Mouse (Mus musculus): Measurements from ENCODE around the gene Sirpa.

Sirpa gene

DNA sequence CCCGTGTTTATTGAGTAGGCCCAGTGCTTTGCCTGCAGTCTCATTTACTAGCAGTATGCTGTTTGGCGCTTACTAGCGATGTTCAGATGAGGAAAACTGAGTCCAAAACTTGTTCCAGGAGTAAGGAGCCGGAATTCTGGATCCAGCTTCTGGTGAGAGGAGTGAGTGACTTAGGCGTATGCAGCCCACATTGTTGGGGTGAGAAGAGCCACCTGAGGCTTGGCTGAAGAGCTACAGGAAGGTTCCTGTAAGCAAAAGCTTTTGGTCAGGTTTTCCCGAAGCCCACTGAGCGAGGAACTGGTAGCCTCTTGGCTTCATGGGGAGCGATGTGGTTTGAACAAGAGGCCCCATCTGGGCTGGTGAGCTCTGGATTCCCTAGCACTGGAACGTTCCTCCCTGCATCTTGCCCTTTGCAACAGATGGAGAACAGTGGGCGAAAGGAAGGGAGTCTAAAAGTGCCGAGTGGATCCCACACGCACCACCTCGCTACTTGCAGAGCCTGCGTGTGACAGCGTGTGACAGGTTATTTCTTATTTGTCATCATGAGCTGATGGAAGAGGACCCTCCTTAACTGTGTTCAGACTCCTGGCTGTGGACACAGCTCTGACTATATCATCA lies 4.0 kb downstream of the Sirpa start:
- CTCF ChIA-PET, result interaction anchor here in 2 of 4 experiments (0.6 to 1.2 kb wide), 3 partner anchors 9 to 902 kb away, joined by 3 to 4 read pairs (median 4); no protein-coding TSS in a partner anchor
- POLR2A ChIA-PET, result interaction anchor here (0.6 to 4.0 kb wide), 9 partner anchors 9 to 1316 kb away, joined by 3 to 23 read pairs (median 4); no protein-coding TSS in a partner anchor

- CTCF ChIA-PET, result interaction anchor here in 1 of 4 experiments (1.2 kb wide), 1 partner anchor 10 kb away, joined by 4 read pairs; no protein-coding TSS in a partner anchor
These were observed 4.9 kb downstream of the Sirpa start for GRCm38 (mm10) chr2:129597581-129597980.

DNA sequence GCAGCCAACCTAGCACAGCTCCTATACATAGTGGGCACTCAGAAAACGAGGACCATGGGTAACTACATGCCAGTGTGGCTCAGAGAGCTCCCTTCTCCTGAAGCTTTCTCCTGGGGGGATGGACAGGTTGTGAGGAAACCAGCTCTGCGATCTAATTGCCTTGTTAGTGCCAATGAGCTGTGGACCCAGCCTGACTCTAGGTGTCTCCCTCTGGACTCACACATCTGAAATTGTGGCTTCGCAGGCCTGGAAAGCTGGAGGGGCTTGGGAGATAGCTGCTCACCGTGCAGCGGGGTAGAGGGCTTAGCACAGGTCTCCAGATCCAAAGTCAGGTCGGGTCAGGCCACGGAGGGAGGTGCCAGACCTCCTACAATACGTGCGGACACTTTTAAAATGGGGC lies 5.5 kb downstream of the Sirpa start:
- POLR2A ChIA-PET, result interaction anchor here in 3 of 4 experiments (0.6 to 4.0 kb wide), 6 partner anchors 9 to 404 kb away, joined by 3 to 23 read pairs (median 4); no protein-coding TSS in a partner anchor
- CTCF ChIA-PET, result interaction anchor here in 2 of 4 experiments (0.6 kb wide), 2 partner anchors 10 to 85 kb away, joined by 3 to 4 read pairs; no protein-coding TSS in a partner anchor

More at GRCm38 (mm10) chr2:129597581-129597980, 4.9 kb downstream of the Sirpa start:
- POLR2A ChIA-PET, result interaction anchor here in 3 of 4 experiments (0.6 to 4.0 kb wide), 7 partner anchors 9 to 731 kb away, joined by 3 to 23 read pairs (median 4); no protein-coding TSS in a partner anchor

DNA sequence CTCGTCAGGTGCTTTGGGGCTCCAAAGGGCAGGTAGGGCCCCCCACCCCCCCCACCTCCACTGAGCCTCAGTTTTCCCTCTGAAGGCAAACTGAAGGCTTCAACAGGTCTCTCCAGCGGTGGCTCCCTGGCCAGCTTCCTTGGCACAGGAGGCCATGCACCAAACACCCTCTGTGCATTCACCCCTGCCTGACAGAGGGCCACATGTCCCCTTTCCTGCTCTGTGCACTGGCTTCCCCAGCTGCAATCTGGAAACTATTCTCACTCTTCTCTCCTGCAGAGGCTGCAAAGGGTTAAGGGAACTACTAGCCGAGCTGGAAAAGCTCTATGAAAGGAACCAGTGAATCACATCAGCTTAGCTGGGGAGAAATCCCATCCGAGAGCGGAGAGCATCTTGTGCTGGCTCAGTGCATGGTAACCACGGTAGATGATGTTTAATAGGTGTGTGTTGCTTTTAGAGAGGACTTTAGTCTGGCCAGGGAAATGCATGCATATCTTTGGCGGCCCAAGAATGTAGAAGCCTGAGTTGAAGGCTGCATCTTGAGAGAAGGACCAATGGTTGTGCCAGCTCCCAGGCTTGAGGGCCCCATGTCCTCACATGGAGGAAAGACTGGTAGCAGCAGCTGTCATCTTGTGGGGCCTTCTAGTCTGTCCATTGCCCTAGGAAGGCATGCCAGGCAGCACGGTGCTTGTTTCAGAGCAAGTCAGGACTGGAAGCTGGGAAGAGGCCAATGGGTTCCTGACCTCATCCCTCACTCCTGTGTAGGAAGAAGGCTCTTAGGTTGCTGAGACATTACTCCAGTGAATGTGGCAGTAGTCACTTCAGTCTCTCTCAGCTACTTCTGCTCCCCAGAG lies 6.8 kb downstream of the Sirpa start:
- ChIA-PET POLR2A (interaction anchor here in 2 of 4 experiments (1.1 to 4.0 kb wide), 3 partner anchors 12 kb away, joined by 4 to 23 read pairs (median 5); no protein-coding TSS in a partner anchor), CTCF (no interaction called here)

- POLR2A ChIA-PET, result interaction anchor here in 2 of 4 experiments (0.6 to 1.6 kb wide), 3 partner anchors 13 to 18 kb away, joined by 3 to 7 read pairs (median 7); no protein-coding TSS in a partner anchor
- CTCF ChIA-PET, result no interaction called here
These were observed 8.5 kb downstream of the Sirpa start for GRCm38 (mm10) chr2:129601059-129601650.

DNA sequence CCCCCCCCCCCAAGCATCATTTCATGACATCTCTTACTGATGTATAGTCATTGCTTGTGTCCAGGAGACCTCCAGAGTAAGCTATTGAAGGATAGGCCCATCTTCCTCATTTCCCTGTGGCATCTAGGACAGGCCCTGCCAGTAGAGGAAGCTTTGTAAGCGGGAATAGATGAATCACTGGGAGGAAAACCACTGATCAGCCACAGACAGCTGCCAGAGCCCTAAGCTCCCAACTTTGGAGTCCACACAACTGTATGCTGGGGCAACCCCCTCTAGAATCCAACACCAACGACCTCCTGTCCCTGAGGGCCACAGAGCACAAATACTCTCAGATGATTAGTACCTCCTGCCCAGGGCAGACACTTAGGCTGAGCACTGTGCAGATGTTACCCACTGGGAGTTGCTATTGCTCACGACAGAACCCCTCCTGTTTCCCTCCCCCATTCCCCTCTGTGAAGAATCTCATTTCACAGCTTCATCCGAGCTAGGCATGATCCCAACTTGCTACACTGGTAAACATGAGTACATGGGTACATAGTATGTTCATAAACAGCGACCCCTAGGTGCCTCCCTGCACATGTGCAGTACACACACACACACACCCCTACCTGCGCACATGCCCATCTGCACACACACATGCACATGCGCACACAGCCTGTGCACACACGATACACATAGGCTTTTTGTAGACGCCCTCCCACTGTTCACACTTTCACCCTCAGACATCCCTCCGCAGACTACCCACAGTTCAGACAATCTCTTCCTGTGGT lies 9.4 kb downstream of the Sirpa start:
- ChIA-PET CTCF (interaction anchor here in 1 of 4 experiments (0.7 kb wide), 1 partner anchor 15 kb away, joined by 4 read pairs; no protein-coding TSS in a partner anchor), POLR2A (interaction anchor here in 2 of 4 experiments (0.5 to 1.6 kb wide), 4 partner anchors 14 to 356 kb away, joined by 3 to 7 read pairs (median 5); no protein-coding TSS in a partner anchor)

DNA sequence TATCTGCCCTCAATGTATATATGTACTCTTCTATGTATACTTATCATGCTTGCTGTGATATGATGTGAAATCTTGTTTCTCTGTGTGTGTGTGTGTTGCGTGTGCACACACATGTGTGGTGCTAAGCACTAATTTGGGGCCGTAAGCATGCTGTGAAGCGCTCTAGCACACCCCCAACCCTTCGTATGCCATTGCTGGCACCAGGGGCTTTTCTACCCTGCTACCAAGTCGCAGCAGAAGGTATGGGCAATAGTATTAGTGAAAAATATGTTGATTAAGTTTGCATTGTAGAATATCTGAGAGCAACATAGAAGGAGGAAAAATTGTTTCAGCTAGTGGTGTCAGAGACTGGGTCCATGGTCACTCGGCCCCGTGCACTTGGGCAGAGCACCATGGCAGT lies 10.2 kb downstream of the Sirpa start:
- POLR2A ChIA-PET, result interaction anchor here in 1 of 4 experiments (0.9 kb wide), 1 partner anchor 10 kb away, joined by 3 read pairs; the partner anchor contains the start of gene Sirpa
- CTCF ChIA-PET, result interaction anchor here in 1 of 4 experiments (0.7 kb wide), 1 partner anchor 8 kb away, joined by 3 read pairs; no protein-coding TSS in a partner anchor

- CTCF ChIA-PET, result interaction anchor here in 1 of 4 experiments (0.7 kb wide), 1 partner anchor 9 kb away, joined by 3 read pairs; no protein-coding TSS in a partner anchor
- POLR2A ChIA-PET, result interaction anchor here in 3 of 4 experiments (0.5 to 3.6 kb wide), 7 partner anchors 10 to 1159 kb away, joined by 3 to 12 read pairs (median 3); partner anchors contain the start of gene Sirpa (in 2 of the 3)
These were observed 10.9 kb downstream of the Sirpa start for GRCm38 (mm10) chr2:129603536-129603935.

DNA sequence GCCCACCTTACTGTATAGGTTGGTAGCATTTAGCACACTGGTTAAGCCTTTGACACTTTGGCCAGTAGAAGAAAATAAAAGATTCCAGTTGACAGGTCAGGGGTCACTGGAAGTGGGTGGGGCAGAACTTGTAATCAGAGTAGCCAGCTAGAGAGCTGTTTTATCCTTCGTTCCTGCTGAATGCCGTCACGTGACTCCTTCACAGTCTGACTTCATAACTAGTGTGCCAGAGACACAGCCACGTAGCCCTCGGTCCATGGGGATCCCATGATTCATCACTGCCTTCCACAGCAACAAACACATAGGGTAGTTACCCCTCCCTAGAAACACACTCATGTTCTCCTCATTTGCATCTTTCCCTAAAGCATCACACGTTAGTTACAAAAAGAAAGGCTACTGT lies 11.4 kb downstream of the Sirpa start:
- ChIA-PET CTCF (no interaction called here), POLR2A (interaction anchor here in 3 of 4 experiments (0.5 to 3.6 kb wide), 6 partner anchors 10 to 1159 kb away, joined by 3 to 12 read pairs (median 4); partner anchors contain the start of gene Sirpa (in 1 of the 3))

- ChIA-PET POLR2A (interaction anchor here (0.7 to 3.6 kb wide), 9 partner anchors 8 to 737 kb away, joined by 3 to 12 read pairs (median 3); partner anchors contain the start of genes Sirpa (in 1 of the 4) and Snrpb (in 1 of the 4)), CTCF (interaction anchor here in 1 of 4 experiments (0.7 kb wide), 1 partner anchor 527 kb away, joined by 3 read pairs; no protein-coding TSS in a partner anchor)
These were observed 13.2 kb downstream of the Sirpa start for GRCm38 (mm10) chr2:129605816-129606215.

- ChIA-PET POLR2A (interaction anchor here (0.7 to 3.6 kb wide), 9 partner anchors 9 to 737 kb away, joined by 3 to 12 read pairs (median 3); partner anchors contain the start of genes Sirpa (in 1 of the 4) and Snrpb (in 1 of the 4)), CTCF (interaction anchor here in 1 of 4 experiments (0.7 kb wide), 1 partner anchor 527 kb away, joined by 3 read pairs; no protein-coding TSS in a partner anchor)
These were observed 13.6 kb downstream of the Sirpa start for GRCm38 (mm10) chr2:129606269-129606668.

DNA sequence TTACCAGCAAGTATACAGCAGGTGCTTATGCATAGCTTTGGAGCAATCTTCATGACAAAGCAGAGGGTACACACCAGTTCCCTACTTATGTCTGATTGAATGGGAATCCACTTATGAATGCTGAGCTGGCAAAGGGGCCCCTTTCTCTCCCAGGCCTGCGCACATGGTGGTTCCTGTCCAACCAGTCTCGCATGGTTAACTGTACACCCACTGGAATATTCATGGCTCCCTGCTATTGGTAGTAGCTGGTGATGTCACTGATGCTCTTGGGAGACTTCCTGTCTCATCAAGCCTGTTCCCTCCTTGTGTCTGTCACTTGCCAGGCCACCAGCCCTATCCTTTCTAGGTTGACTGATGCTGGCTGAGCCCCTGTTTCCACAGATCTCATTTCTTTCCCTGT lies 14.3 kb downstream of the Sirpa start:
- ChIA-PET CTCF (no interaction called here), POLR2A (interaction anchor here in 2 of 4 experiments (1.1 to 3.6 kb wide), 7 partner anchors 9 to 21 kb away, joined by 3 to 12 read pairs (median 5); partner anchors contain the start of gene Sirpa (in 1 of the 2))

DNA sequence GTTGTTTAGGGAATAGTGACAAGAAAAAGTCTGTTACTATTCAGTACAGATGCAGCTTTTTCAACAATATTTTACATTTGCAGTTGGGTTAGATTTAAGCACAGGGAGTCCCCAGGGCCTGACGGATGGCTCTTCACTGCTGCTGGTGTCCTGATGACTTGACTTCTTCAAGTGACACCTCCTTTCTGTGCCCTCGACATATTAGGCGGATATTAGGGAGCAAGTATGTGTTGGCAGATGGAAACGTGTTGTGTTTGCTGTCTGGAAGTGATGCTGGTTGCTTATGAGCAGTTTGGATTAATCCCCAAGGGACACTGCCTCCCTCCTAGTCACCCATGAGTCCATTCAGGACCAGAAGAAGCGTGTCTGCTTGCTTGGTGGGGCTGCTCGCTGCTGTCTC lies 21.3 kb downstream of the Sirpa start:
- ChIA-PET CTCF (no interaction called here), POLR2A (no interaction called here)

DNA sequence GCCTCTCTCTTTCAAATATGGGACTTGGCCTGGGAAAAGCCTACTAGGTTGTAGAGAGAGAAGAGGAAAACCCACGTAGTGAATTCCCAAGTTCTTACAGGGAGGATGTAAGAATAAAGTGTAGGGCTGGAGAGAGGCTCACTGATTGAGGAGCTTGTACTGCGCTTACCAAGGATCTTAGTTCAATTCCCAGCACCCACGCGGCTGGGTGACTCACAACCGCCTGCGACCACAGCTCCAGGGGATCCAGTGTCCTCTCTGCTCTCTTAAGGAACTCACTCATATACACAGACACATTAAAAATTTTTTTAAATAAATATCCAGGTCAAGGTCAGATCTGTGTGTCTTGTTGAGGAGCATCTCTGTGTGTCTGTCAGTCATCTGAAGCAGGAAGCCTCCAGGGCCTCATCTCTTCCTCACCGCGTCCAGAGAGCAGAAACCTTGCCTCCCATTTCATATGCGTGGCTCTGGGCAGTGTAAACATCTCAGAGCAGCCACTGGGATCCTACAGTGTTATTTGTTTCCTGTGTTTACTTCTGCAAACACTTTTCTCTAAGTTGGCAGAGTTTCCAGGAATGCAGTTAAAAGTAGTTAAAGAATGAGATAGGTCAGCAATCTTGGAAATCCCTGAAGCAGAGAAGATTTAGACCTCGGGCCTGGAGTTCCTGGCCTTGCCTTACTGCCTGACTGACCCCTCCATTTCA lies 22.0 kb downstream of the Sirpa start:
- CTCF ChIA-PET, result no interaction called here
- POLR2A ChIA-PET, result no interaction called here

- POLR2A ChIA-PET, result interaction anchor here in 2 of 4 experiments (0.5 to 1.2 kb wide), 3 partner anchors 9 to 157 kb away, joined by 3 read pairs; no protein-coding TSS in a partner anchor
These were observed 27.5 kb downstream of the Sirpa start for GRCm38 (mm10) chr2:129620148-129620547.

DNA sequence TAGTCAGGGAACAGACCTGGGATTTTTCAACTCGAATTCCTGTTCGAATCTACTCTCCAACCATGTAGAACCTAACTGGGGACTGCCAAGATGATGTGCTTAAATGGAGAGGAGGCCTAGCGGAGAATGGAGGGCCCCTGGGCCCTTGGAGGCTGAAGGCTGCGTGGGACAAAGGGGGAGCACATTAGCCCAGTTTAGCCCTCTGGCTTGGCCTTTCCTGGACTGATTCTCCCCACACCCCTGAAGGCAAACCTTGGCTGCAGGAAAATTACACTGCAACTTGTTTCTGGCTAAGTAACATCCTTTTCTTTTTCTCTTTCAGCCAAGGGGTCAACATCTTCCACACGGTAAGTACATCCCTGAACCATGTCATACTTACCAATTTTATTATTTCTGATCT lies 28.2 kb downstream of the Sirpa start:
- CTCF ChIA-PET, result interaction anchor here in 1 of 4 experiments (0.7 kb wide), 1 partner anchor 759 kb away, joined by 6 read pairs; no protein-coding TSS in a partner anchor
- POLR2A ChIA-PET, result interaction anchor here in 1 of 4 experiments (1.2 kb wide), 1 partner anchor 10 kb away, joined by 3 read pairs; no protein-coding TSS in a partner anchor

More at GRCm38 (mm10) chr2:129620148-129620547, 27.5 kb downstream of the Sirpa start:
- CTCF ChIA-PET, result no interaction called here

Data from embryonic stem cell, embryonic (primary cell).